ENCODE assay signal across 8 mouse cellular contexts in genomic region chr17:37045611-37046311, GRCm38 (mm10). TPM values are rescaled to one million over a fixed set of nuclear protein-coding genes. Genes with fewer than 3 reads are reported as not detected.
DNase-seq lines count a peak whose midpoint lies in the region; ATAC-seq lines count a peak whose summit lies in the region.

Gabbr1 (plus strand) TSS chr17:37045966.

- peak; percentile 87 for ATAC-seq in intestine, embryonic 14.5 days (replicated peaks; ENCODE audit: low FRiP score, low TSS enrichment, low read depth)

- peak; percentile 73 for DNase-seq in adipocyte (ENCODE audit: low spot score)
- DNase-seq in embryo, embryonic 10 days (ENCODE audit: low spot score): peak; percentile 80
- DNase-seq in gastrocnemius, postnatal 36 days: peak; percentile 69 to 71
- peak; percentile 88 for DNase-seq in intestine, embryonic 14.5 days (ENCODE audit: low spot score)
- peak; percentile 83 to 88 for DNase-seq in left cerebral cortex, postnatal 36 days (ENCODE audit: low spot score in 2 of 2)
- peak; percentile 86 for DNase-seq in midbrain, embryonic 10.5 days (ENCODE audit: low spot score)
- DNase-seq in right cerebral cortex, postnatal 36 days (ENCODE audit: low spot score in 2 of 2): peak; percentile 59 to 73
- peak; percentile 74 to 79 for DNase-seq in urinary bladder, postnatal 4 days (ENCODE audit: low spot score in 2 of 2)

- peak within 1 kb of the TSS; percentile 88 for H3K4me2 ChIP-seq in intestine, embryonic 14.5 days (ENCODE audit: low read length)

- intact Hi-C loops in gastrocnemius, postnatal 36 days (cut with DNase I): loop anchor here (5.0 kb wide), 1 partner anchor 128 kb away; no protein-coding TSS in a partner anchor
- intact Hi-C loops in left cerebral cortex, postnatal 36 days (cut with DNase I): loop anchor here (1.0 to 5.0 kb wide), 4 partner anchors 15 to 128 kb away; partner anchors contain the start of genes Znrd1 and Znrd1as

- 2% methylated on average over 50 of the region's 55 CpGs for WGBS in intestine, embryonic 14.5 days
- 1% methylated on average over 40 of the region's 55 CpGs for WGBS in midbrain, embryonic 10.5 days

- no peaks in the 10 kb centered on the region for H3K27me3 ChIP-seq in intestine, embryonic 14.5 days (replicated peaks; ENCODE audit: control insufficient read depth, insufficient read depth, low read length)
- peaks cover 32% of the 10 kb centered on the region for H3K27me3 ChIP-seq in midbrain, embryonic 10.5 days (ENCODE audit: low read depth, poor library complexity, severe bottlenecking)

- peak within 1 kb of the TSS; percentile 74 for H3K4me3 ChIP-seq in intestine, embryonic 14.5 days (ENCODE audit: low read depth, low read length)
- H3K4me3 ChIP-seq in midbrain, embryonic 10.5 days: peak within 1 kb of the TSS; percentile 92

- H3K36me3 ChIP-seq in intestine, embryonic 14.5 days (ENCODE audit: control insufficient read depth, insufficient read depth, low read length): no peaks in the 10 kb centered on the region
- H3K36me3 ChIP-seq in midbrain, embryonic 10.5 days: no peaks in the 10 kb centered on the region

- peak within 1 kb of the TSS; percentile 88 for H3K9ac ChIP-seq in intestine, embryonic 14.5 days (ENCODE audit: low read length)

- H3K9me3 ChIP-seq in intestine, embryonic 14.5 days (ENCODE audit: control insufficient read depth, low read length): no peaks in the 10 kb centered on the region
- H3K9me3 ChIP-seq in midbrain, embryonic 10.5 days (replicated peaks): no peaks in the 10 kb centered on the region

- peak within 1 kb of the TSS; percentile 77 for H3K27ac ChIP-seq in intestine, embryonic 14.5 days (ENCODE audit: low read depth)
- peak within 1 kb of the TSS; percentile 96 for H3K27ac ChIP-seq in midbrain, embryonic 10.5 days (replicated peaks)

- H3K4me1 ChIP-seq in intestine, embryonic 14.5 days (replicated peaks; ENCODE audit: control insufficient read depth, insufficient read depth, low read length): peaks cover 13% of the 10 kb centered on the region
- H3K4me1 ChIP-seq in midbrain, embryonic 10.5 days: peaks cover 50% of the 10 kb centered on the region

RNA-seq across cellular contexts. Expression of gene Gabbr1, which starts in this region (rescaled TPM):
- total RNA-seq in gastrocnemius, postnatal 36 days (2021): 1 to 10 TPM; 8.0 to 8.1 TPM
- polyA plus RNA-seq in intestine, embryonic 14.5 days (2014; fragmentation: Nextera tagmentation; extraction: Ambion mirVana): 12.6 and 13.7 TPM in 2 replicates
- total RNA-seq in left cerebral cortex, postnatal 36 days (2021): 100 to 1,000 TPM; 679 to 696 TPM
- 7.9 and 12.2 TPM in 2 replicates for polyA plus RNA-seq in midbrain, embryonic 10.5 days (2016; fragmentation: Nextera tagmentation; extraction: Ambion mirVana)

Comparison
In these comparisons a context has a peak if more than half of its experiments do, and no peak if none do; other contexts are left out.
1. Peak in every context shown above with its lines: DNase-seq, ATAC-seq, H3K4me3 ChIP-seq and H3K27ac ChIP-seq.
2. RNA of gene Gabbr1 (total RNA-seq): 679 to 696 TPM in left cerebral cortex, postnatal 36 days; 8.0 to 8.1 TPM in gastrocnemius, postnatal 36 days; every median in the first group is over 10 times any median in the second.